Mouse (Mus musculus) heart, embryonic 10.5 days (tissue): ENCODE measurements around the gene Cc2d1b. TPM values are rescaled to one million over a fixed set of nuclear protein-coding genes. Genes with fewer than 3 reads are reported as not detected.

Source experiments
- DNase-seq: peaks from one replicate; pipeline ENCODE4 v3.0.0-alpha.2; 2017; ENCODE audit warnings: low spot score
- H3K27ac ChIP-seq: fragments of 300-500 bp; sonication (generic); 2 replicates; pipeline ENCODE4 v1.5.1; 2016; ENCODE audit warnings: mild to moderate bottlenecking
- H3K27me3 ChIP-seq: fragments of 300-500 bp; sonication (generic); 2 replicates; pipeline ENCODE4 v1.6.1; 2016; ENCODE audit warnings: mild to moderate bottlenecking; ENCODE audit not compliant: poor library complexity, insufficient read depth, severe bottlenecking
- H3K36me3 ChIP-seq: fragments of 300-500 bp; sonication (generic); 2 replicates; pipeline ENCODE4 v1.6.1; 2016; ENCODE audit warnings: mild to moderate bottlenecking, moderate library complexity
- H3K4me1 ChIP-seq: fragments of 300-500 bp; sonication (generic); 2 replicates; pipeline ENCODE4 v1.6.1; 2016; ENCODE audit warnings: mild to moderate bottlenecking
- H3K4me3 ChIP-seq: fragments of 300-500 bp; sonication (generic); 2 replicates; pipeline ENCODE4 v1.5.1; 2016; ENCODE audit warnings: mild to moderate bottlenecking, moderate library complexity
- H3K9me3 ChIP-seq: fragments of 300-500 bp; sonication (generic); 2 replicates; pipeline ENCODE4 v1.6.1; 2016; ENCODE audit warnings: mild to moderate bottlenecking, moderate library complexity
- WGBS: fragments of 180-500 bp; shearing (Covaris S2); methylation state at CpG from one replicate; pipeline ENCODE4 v1.1.7; 2016; 5-methylcytosine and 5-hydroxymethylcytosine counted together
- polyA plus RNA-seq: library from polyadenylated mRNA; unstranded; fragments of >200 nt; fragmentation: Nextera tagmentation; extraction: Ambion mirVana; gene quantifications from 2 replicates; pipeline ENCODE4 v1.2.1, GENCODE M21; 2016

The Cc2d1b gene
- polyA plus RNA-seq, result 23.1 and 24.7 TPM in 2 replicates

GRCm38 (mm10) chr4:108619587-108620341, at the start of gene Cc2d1b:
TSS of gene Cc2d1b (plus strand) at chr4:108619940.
- DNase-seq, result peak; percentile 96
- H3K27me3 ChIP-seq, result no peaks in the 10 kb centered on the region
- peaks cover 17% of the 10 kb centered on the region; the same call in 1 of the 2 replicates for H3K4me1 ChIP-seq
- peak within 1 kb of the TSS; percentile 94 for H3K27ac ChIP-seq
- peaks cover 17% of the 10 kb centered on the region for H3K36me3 ChIP-seq
- H3K4me3 ChIP-seq, result peak within 1 kb of the TSS; percentile 82
- H3K9me3 ChIP-seq, result no peaks in the 10 kb centered on the region
- under 1% methylated on average over 86 of the region's 86 CpGs for WGBS

GRCm38 (mm10) chr4:108572644-108573043, 47.1 kb upstream of the Cc2d1b start:
- 96% methylated on average over 3 of the region's 3 CpGs for WGBS
- Histone ChIP-seq H3K36me3 (peaks cover 78% of the 10 kb centered on the region), H3K27me3 (no peaks in the 10 kb centered on the region), H3K4me1 (peaks cover 5% of the 10 kb centered on the region; the same call in 1 of the 2 replicates), H3K27ac (no peak overlapping the region), H3K4me3 (no peak overlapping the region), H3K9me3 (no peaks in the 10 kb centered on the region)
- no peak for DNase-seq

- peaks cover 25% of the 10 kb centered on the region for H3K4me1 ChIP-seq
- peaks cover 36% of the 10 kb centered on the region for H3K36me3 ChIP-seq
- H3K27ac ChIP-seq, result peak within 1 kb of the TSS; percentile 88
- H3K4me3 ChIP-seq, result peak within 1 kb of the TSS; percentile 84
- no peaks in the 10 kb centered on the region for H3K27me3 ChIP-seq
- H3K9me3 ChIP-seq, result no peaks in the 10 kb centered on the region
- DNase-seq, result peak; percentile 99
- WGBS, result under 1% methylated on average over 64 of the region's 64 CpGs
These were observed 40.6 kb upstream of the Cc2d1b start, which contains the start of the genes Prpf38a and Orc1 for GRCm38 (mm10) chr4:108578840-108579742. TSS of gene Prpf38a (minus strand) at chr4:108579336. TSS of gene Orc1 (plus strand) at chr4:108579423.

- H3K9me3 ChIP-seq, result no peaks in the 10 kb centered on the region
- H3K27me3 ChIP-seq, result no peaks in the 10 kb centered on the region
- peak overlapping the region; percentile 88 for H3K27ac ChIP-seq
- DNase-seq, result no peak
- peaks cover 25% of the 10 kb centered on the region for H3K4me1 ChIP-seq
- H3K36me3 ChIP-seq, result peaks cover 29% of the 10 kb centered on the region
- under 1% methylated on average over 16 of the region's 16 CpGs for WGBS
- peak overlapping the region; percentile 84 for H3K4me3 ChIP-seq
These were observed 39.9 kb upstream of the Cc2d1b start for GRCm38 (mm10) chr4:108579743-108580411.

- no peaks in the 10 kb centered on the region for H3K27me3 ChIP-seq
- 0 out of 2 replicates have a peak, but pooled peaks cover 4% of the 10 kb centered on the region for H3K4me1 ChIP-seq
- no peaks in the 10 kb centered on the region for H3K9me3 ChIP-seq
- 77% methylated on average over 2 of the region's 2 CpGs for WGBS
- no peak overlapping the region for H3K4me3 ChIP-seq
- no peak for DNase-seq
- no peak overlapping the region for H3K27ac ChIP-seq
- peaks cover 16% of the 10 kb centered on the region for H3K36me3 ChIP-seq
These were observed 26.4 kb upstream of the Cc2d1b start for GRCm38 (mm10) chr4:108593376-108593775.

- H3K27ac ChIP-seq, result no peak overlapping the region
- no peaks in the 10 kb centered on the region for H3K9me3 ChIP-seq
- 97% methylated on average over 1 of the region's 1 CpGs for WGBS
- H3K4me1 ChIP-seq, result 0 out of 2 replicates have a peak, but pooled peaks cover 4% of the 10 kb centered on the region
- no peak overlapping the region for H3K4me3 ChIP-seq
- H3K27me3 ChIP-seq, result no peaks in the 10 kb centered on the region
- H3K36me3 ChIP-seq, result peaks cover 33% of the 10 kb centered on the region
- no peak for DNase-seq
These were observed 24.0 kb upstream of the Cc2d1b start for GRCm38 (mm10) chr4:108595785-108596184.

- DNase-seq, result peak; percentile 13
- H3K4me1 ChIP-seq, result no peaks in the 10 kb centered on the region
- no peak overlapping the region for H3K27ac ChIP-seq
- no peaks in the 10 kb centered on the region for H3K9me3 ChIP-seq
- no peak overlapping the region for H3K4me3 ChIP-seq
- H3K27me3 ChIP-seq, result no peaks in the 10 kb centered on the region
- 88% methylated on average over 4 of the region's 4 CpGs for WGBS
- H3K36me3 ChIP-seq, result peaks cover 53% of the 10 kb centered on the region
These were observed 21.4 kb upstream of the Cc2d1b start for GRCm38 (mm10) chr4:108598306-108598705.

GRCm38 (mm10) chr4:108601870-108602269, 17.9 kb upstream of the Cc2d1b start:
- H3K36me3 ChIP-seq, result peaks cover 80% of the 10 kb centered on the region
- WGBS, result 94% methylated on average over 7 of the region's 7 CpGs
- no peak overlapping the region for H3K4me3 ChIP-seq
- H3K9me3 ChIP-seq, result no peaks in the 10 kb centered on the region
- DNase-seq, result peak; percentile 39
- H3K4me1 ChIP-seq, result no peaks in the 10 kb centered on the region
- H3K27ac ChIP-seq, result no peak overlapping the region
- no peaks in the 10 kb centered on the region for H3K27me3 ChIP-seq

- Histone ChIP-seq H3K27me3 (no peaks in the 10 kb centered on the region), H3K4me1 (no peaks in the 10 kb centered on the region), H3K9me3 (no peaks in the 10 kb centered on the region), H3K4me3 (no peak overlapping the region), H3K27ac (no peak overlapping the region), H3K36me3 (peaks cover 51% of the 10 kb centered on the region)
- 92% methylated on average over 3 of the region's 3 CpGs for WGBS
- DNase-seq, result no peak
These were observed 11.1 kb upstream of the Cc2d1b start for GRCm38 (mm10) chr4:108608651-108609050.

- Histone ChIP-seq H3K9me3 (no peaks in the 10 kb centered on the region), H3K4me3 (no peak overlapping the region), H3K4me1 (no peaks in the 10 kb centered on the region), H3K27me3 (no peaks in the 10 kb centered on the region), H3K36me3 (peaks cover 37% of the 10 kb centered on the region), H3K27ac (no peak overlapping the region)
- no peak for DNase-seq
- 84% methylated on average over 5 of the region's 5 CpGs for WGBS
These were observed 8.8 kb upstream of the Cc2d1b start for GRCm38 (mm10) chr4:108610935-108611334.

GRCm38 (mm10) chr4:108618586-108618985, 1.2 kb upstream of the Cc2d1b start:
- 70% methylated on average over 4 of the region's 4 CpGs for WGBS
- Histone ChIP-seq H3K9me3 (no peaks in the 10 kb centered on the region), H3K4me3 (no peak overlapping the region; the same call in 1 of the 2 replicates), H3K36me3 (peaks cover 15% of the 10 kb centered on the region), H3K27ac (0 out of 2 replicates have a peak overlapping the region, but pooled peaks have one; percentile 94), H3K4me1 (peaks cover 17% of the 10 kb centered on the region; the same call in 1 of the 2 replicates), H3K27me3 (no peaks in the 10 kb centered on the region)
- no peak for DNase-seq

- Histone ChIP-seq H3K36me3 (peaks cover 13% of the 10 kb centered on the region), H3K4me1 (peaks cover 17% of the 10 kb centered on the region; the same call in 1 of the 2 replicates), H3K27ac (peak overlapping the region; percentile 94), H3K27me3 (no peaks in the 10 kb centered on the region), H3K4me3 (peak overlapping the region; percentile 82), H3K9me3 (no peaks in the 10 kb centered on the region)
- 3% methylated on average over 10 of the region's 10 CpGs for WGBS
- no peak for DNase-seq
These were observed 575 bp upstream of the Cc2d1b start for GRCm38 (mm10) chr4:108619165-108619564.
